Mouse (Mus musculus): ENCODE results near the gene Tmbim6. TPM values are rescaled to one million over a fixed set of nuclear protein-coding genes. Genes with fewer than 3 reads are reported as not detected.

The Tmbim6 gene
- polyA plus RNA-seq, 1 experiment from 2014 or later: 370 TPM

DNA sequence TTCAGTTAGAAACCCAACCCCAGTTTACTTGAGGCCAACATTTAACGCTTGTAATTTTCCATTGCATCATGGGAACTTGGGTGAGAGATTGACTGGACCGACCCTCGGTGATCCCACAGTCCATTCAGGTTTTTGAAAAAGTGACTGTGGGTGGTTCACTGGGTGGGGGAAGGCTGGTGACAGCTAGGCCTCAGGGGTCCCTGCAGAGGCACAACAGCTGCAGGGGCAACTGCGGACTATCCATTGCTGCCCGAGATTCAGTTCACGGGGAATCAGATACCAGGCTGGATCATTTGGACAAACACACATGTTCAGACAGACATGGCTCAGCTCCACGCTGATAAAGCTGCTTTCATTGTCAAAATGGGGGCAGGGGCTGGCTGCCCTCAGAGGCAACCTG lies 38.8 kb downstream of the Tmbim6 start:
- Histone ChIP-seq H3K27me3 (replicated peaks; ENCODE audit: control insufficient read depth, insufficient read depth, low read length) (no peaks in the 10 kb centered on the region), H3K36me3 (ENCODE audit: control insufficient read depth, insufficient read depth, low read length) (peaks cover 55% of the 10 kb centered on the region), H3K4me2 (ENCODE audit: low read length) (no peak overlapping the region), H3K4me3 (ENCODE audit: low read depth, low read length) (no peak overlapping the region), H3K4me1 (replicated peaks; ENCODE audit: control insufficient read depth, insufficient read depth, low read length) (peaks cover 7% of the 10 kb centered on the region), H3K9me3 (ENCODE audit: control insufficient read depth, low read length) (no peaks in the 10 kb centered on the region), H3K27ac (ENCODE audit: low read depth) (no peak overlapping the region), H3K9ac (ENCODE audit: low read length) (no peak overlapping the region)
- WGBS: 82% methylated on average over 7 of the region's 7 CpGs
- ATAC-seq (replicated peaks; ENCODE audit: low FRiP score, low TSS enrichment, low read depth): no peak
- no peak for DNase-seq (ENCODE audit: low spot score)

DNA sequence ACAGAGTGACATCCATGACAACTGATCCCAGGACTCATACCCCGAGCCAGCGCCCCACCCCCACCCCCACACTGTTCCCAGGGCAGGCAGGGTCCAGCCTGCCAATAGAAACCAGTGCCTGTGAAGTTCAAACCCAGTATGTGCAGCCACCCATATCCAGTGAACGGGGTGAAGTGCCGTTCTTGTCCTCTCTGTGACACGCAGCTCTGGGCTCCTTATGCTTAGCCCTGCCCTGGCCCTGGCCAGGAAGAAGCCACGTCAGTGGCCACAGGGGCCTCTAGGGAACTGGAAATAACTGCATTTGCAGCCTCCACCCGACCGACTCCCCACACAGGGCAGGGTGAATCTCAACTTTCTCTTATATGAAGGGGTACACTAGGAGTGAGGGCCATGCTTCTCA lies 39.3 kb downstream of the Tmbim6 start:
- Histone ChIP-seq H3K9ac (ENCODE audit: low read length) (no peak overlapping the region), H3K27me3 (replicated peaks; ENCODE audit: control insufficient read depth, insufficient read depth, low read length) (no peaks in the 10 kb centered on the region), H3K4me2 (ENCODE audit: low read length) (no peak overlapping the region), H3K4me3 (ENCODE audit: low read depth, low read length) (no peak overlapping the region), H3K9me3 (ENCODE audit: control insufficient read depth, low read length) (no peaks in the 10 kb centered on the region), H3K27ac (ENCODE audit: low read depth) (no peak overlapping the region), H3K4me1 (replicated peaks; ENCODE audit: control insufficient read depth, insufficient read depth, low read length) (peaks cover 9% of the 10 kb centered on the region), H3K36me3 (ENCODE audit: control insufficient read depth, insufficient read depth, low read length) (peaks cover 50% of the 10 kb centered on the region)
- 84% methylated on average over 8 of the region's 8 CpGs for WGBS
- ATAC-seq (replicated peaks; ENCODE audit: low FRiP score, low TSS enrichment, low read depth): no peak
- DNase-seq (ENCODE audit: low spot score): no peak

DNA sequence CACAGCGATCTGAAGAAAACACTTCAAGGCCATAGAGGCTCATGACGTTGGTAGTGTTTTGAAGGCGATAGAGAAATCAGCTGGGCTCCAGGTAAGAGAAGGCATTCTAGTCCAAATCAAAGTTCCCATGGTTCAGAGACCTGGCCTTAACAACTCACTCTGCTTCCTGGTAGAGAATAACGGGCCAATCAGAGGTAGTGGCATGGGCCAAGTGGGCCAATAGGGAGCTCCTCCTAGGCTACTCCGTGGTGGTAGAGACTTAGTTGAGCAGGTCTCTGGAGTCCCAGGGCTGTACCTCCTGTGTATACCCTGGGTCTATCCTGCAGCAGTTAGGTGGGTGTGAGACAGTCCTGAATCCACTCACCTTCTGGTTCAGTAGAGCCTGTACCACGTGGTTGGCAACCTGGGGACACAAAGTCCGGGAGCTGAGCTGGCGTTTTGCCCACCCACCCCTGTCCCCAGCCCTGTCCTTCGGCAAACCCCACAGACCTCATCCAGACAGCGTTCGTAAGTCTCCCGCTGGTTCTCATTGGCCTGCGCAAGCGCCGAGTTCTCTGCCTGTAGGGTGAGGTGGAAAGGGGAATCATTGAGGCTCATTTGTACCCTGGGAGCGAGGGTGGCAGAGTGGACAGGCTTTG lies 40.5 kb downstream of the Tmbim6 start:
- H3K4me1 ChIP-seq (replicated peaks; ENCODE audit: control insufficient read depth, insufficient read depth, low read length): peaks cover 14% of the 10 kb centered on the region
- DNase-seq (ENCODE audit: low spot score): no peak

DNA sequence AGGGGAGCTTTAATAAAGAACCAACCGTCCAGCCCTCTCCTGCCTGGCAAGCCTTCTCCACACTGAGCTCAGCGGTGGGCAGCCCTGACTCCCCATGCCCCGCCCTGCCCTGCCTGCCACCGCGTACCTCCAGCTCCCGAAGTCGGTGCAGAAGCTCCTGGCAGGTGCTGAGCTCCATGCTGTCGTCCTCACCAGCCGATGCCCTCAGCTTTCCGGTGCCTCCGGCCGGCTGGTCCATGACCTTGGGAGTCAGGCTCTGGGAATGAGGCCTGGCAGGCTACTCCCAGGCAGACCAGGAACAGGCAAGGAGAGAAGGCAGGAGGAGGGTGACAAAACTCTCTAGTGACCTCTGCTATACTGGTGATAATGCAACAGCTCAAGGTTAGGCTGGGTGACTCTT lies 41.2 kb downstream of the Tmbim6 start:
- 84% methylated on average over 12 of the region's 12 CpGs for WGBS
- Histone ChIP-seq H3K4me1 (replicated peaks; ENCODE audit: control insufficient read depth, insufficient read depth, low read length) (peaks cover 17% of the 10 kb centered on the region), H3K36me3 (ENCODE audit: control insufficient read depth, insufficient read depth, low read length) (peaks cover 34% of the 10 kb centered on the region), H3K9ac (ENCODE audit: low read length) (no peak overlapping the region), H3K4me3 (ENCODE audit: low read depth, low read length) (no peak overlapping the region), H3K27me3 (replicated peaks; ENCODE audit: control insufficient read depth, insufficient read depth, low read length) (no peaks in the 10 kb centered on the region), H3K4me2 (ENCODE audit: low read length) (no peak overlapping the region), H3K9me3 (ENCODE audit: control insufficient read depth, low read length) (no peaks in the 10 kb centered on the region), H3K27ac (ENCODE audit: low read depth) (no peak overlapping the region)
- no peak for DNase-seq (ENCODE audit: low spot score)
- no peak for ATAC-seq (replicated peaks; ENCODE audit: low FRiP score, low TSS enrichment, low read depth)

More for the DNA sequence above, 40.5 kb downstream of the Tmbim6 start:
- Histone ChIP-seq H3K9ac (ENCODE audit: low read length) (no peak overlapping the region), H3K4me2 (ENCODE audit: low read length) (no peak overlapping the region), H3K27ac (ENCODE audit: low read depth) (no peak overlapping the region), H3K36me3 (ENCODE audit: control insufficient read depth, insufficient read depth, low read length) (peaks cover 39% of the 10 kb centered on the region), H3K4me3 (ENCODE audit: low read depth, low read length) (no peak overlapping the region), H3K27me3 (replicated peaks; ENCODE audit: control insufficient read depth, insufficient read depth, low read length) (no peaks in the 10 kb centered on the region), H3K9me3 (ENCODE audit: control insufficient read depth, low read length) (no peaks in the 10 kb centered on the region)
- no peak for ATAC-seq (replicated peaks; ENCODE audit: low FRiP score, low TSS enrichment, low read depth)
- 93% methylated on average over 16 of the region's 16 CpGs for WGBS

DNA sequence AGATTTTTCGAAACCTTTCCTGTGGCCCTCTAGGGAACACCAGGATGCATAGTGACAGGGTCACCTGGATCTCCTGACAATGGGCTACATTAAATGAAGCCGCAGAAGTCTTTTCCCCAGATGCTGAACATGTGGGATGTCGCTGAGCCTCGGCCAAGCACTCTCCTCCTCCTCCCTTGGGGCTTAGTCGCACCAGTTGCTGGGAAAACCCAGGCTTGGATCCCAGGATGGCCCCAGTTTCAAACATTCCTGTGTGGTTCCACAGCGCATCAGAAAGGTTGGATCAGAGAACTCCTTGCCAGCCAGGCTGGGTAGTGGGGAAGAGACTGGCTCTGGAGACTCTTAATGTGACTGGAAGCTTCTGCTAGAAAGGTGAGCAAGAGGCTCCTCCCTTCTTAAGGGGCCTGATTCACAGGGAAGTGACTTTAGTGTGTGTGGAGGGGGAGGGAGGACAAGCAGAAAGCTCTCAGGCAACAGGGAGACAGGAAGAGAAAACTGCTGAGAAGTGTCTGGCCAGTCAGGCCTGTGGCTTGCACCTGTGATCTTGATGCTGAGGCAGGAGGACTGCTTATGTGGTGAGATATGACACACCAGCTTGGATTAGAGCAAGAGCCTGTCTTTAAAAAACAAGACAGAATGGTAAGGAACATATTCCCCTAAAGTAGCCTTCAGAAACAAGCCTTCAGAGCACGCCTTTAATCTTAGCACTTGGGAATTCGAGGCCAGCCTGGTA lies 46.5 kb downstream of the Tmbim6 start:
- peaks cover 41% of the 10 kb centered on the region for H3K4me1 ChIP-seq (replicated peaks; ENCODE audit: control insufficient read depth, insufficient read depth, low read length)
- no peak overlapping the region for H3K9ac ChIP-seq (ENCODE audit: low read length)
- H3K27ac ChIP-seq (ENCODE audit: low read depth): peak overlapping the region; percentile 55; the same call in 1 of the 2 replicates
- H3K27me3 ChIP-seq (replicated peaks; ENCODE audit: control insufficient read depth, insufficient read depth, low read length): no peaks in the 10 kb centered on the region
- 78% methylated on average over 8 of the region's 8 CpGs for WGBS
- H3K36me3 ChIP-seq (ENCODE audit: control insufficient read depth, insufficient read depth, low read length): peaks cover 5% of the 10 kb centered on the region; the same call in 1 of the 2 replicates
- H3K9me3 ChIP-seq (ENCODE audit: control insufficient read depth, low read length): no peaks in the 10 kb centered on the region
- no peak for DNase-seq (ENCODE audit: low spot score)
- no peak for ATAC-seq (replicated peaks; ENCODE audit: low FRiP score, low TSS enrichment, low read depth)
- no peak overlapping the region for H3K4me3 ChIP-seq (ENCODE audit: low read depth, low read length)
- no peak overlapping the region for H3K4me2 ChIP-seq (ENCODE audit: low read length)

DNA sequence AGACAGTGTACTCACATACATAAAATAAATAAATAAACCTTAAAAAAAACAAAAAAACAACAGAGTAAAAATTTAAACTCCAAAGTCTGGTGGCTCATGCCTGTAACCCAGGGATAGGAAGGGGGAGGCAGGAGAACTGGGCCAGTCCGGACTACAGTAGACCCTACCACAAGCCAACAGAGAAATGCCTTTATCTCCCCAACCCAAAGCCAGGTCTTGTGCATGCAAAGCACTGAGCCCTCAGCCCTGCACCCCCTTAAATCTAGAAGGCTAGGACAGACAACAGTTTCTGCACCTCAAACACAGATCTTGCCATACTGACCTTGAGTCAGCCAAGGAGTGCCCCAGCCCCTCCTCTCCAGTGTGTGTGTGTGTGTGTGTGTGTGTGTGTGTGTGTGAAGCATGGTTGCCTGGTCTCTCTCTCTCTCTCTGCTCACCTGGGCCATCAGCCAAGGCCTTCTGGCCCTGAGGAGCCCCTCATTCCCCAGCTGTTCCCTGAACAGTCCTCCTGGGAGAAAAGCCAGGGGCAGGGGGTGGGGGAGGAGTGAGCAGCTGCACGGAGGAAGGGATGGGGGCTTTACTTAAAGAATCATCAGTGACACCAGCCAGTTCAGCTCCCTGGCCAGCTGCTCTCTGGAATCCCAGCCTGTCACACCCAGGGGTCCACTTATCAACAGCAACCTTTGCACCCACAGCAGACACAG lies 47.6 kb downstream of the Tmbim6 start:
- ATAC-seq (replicated peaks; ENCODE audit: low FRiP score, low TSS enrichment, low read depth) (peak; percentile 87), DNase-seq (ENCODE audit: low spot score) (peak; percentile 89)
- H3K27me3 ChIP-seq (replicated peaks; ENCODE audit: control insufficient read depth, insufficient read depth, low read length): no peaks in the 10 kb centered on the region
- no peak overlapping the region for H3K4me3 ChIP-seq (ENCODE audit: low read depth, low read length)
- no peak overlapping the region for H3K9ac ChIP-seq (ENCODE audit: low read length)
- whole genome bisulfite sequencing: 39% methylated on average over 2 of the region's 2 CpGs
- peaks cover 6% of the 10 kb centered on the region; the same call in 1 of the 2 replicates for H3K36me3 ChIP-seq (ENCODE audit: control insufficient read depth, insufficient read depth, low read length)
- H3K4me1 ChIP-seq (replicated peaks; ENCODE audit: control insufficient read depth, insufficient read depth, low read length): peaks cover 41% of the 10 kb centered on the region
- H3K4me2 ChIP-seq (ENCODE audit: low read length): peak overlapping the region; percentile 37
- peak overlapping the region; percentile 93 for H3K27ac ChIP-seq (ENCODE audit: low read depth)
- no peaks in the 10 kb centered on the region for H3K9me3 ChIP-seq (ENCODE audit: control insufficient read depth, low read length)

DNA sequence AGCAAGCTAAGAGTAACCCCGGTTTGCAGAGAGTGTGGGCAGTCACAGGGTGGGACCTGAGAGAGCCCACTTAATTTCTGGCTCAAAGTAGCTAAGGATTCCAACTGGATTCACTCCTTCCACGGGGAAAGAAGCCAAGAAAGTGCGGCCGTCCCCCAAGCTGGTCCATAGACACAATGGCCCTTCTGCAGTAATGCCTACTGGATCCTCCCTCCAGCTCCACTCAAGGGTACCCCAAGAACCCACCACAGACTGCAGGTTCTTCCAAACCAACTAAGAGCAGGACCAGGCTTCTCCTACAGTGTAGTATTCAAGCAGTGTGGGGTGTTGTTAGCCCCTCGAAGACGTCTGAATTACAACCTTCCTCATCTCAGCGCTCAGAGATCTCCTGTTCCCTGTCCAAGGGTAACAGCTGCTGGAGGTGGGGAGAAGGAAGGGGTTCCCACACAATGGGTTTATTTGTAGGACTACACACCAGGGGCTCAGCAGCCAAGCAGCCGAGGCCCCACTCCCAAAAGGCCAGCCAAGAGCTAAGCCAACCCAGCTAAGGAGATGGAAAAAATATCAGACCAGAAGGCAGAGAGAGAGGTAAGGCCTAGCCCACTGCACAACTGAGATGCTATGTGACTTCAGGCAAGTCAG lies 48.3 kb downstream of the Tmbim6 start:
- peak overlapping the region; percentile 37 for H3K4me2 ChIP-seq (ENCODE audit: low read length)

DNA sequence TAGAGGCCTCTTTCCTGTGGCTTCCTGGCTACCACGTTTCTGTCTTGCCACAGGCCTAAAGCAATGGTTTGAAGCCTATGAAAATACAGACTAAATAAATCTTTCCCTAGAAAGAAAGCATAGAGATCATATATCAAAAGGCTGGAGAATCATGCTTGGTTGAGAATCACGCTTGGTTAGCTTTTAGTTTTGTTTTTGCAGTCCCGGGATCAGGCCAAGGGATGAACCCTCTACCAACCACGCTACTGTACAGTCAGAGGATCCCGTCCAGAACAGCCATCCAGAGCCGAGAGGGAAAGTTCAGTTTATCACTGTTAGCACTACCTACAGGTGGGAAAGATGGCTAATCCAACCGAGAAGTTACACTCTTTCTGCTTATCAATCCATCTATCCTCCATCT lies 49.7 kb downstream of the Tmbim6 start:
- Histone ChIP-seq H3K4me2 (ENCODE audit: low read length) (no peak overlapping the region), H3K9me3 (ENCODE audit: control insufficient read depth, low read length) (no peaks in the 10 kb centered on the region), H3K36me3 (ENCODE audit: control insufficient read depth, insufficient read depth, low read length) (peaks cover 6% of the 10 kb centered on the region; the same call in 1 of the 2 replicates), H3K4me1 (replicated peaks; ENCODE audit: control insufficient read depth, insufficient read depth, low read length) (peaks cover 37% of the 10 kb centered on the region), H3K27ac (ENCODE audit: low read depth) (0 out of 2 replicates have a peak overlapping the region, but pooled peaks have one; percentile 93), H3K27me3 (replicated peaks; ENCODE audit: control insufficient read depth, insufficient read depth, low read length) (no peaks in the 10 kb centered on the region), H3K4me3 (ENCODE audit: low read depth, low read length) (no peak overlapping the region), H3K9ac (ENCODE audit: low read length) (no peak overlapping the region)
- ATAC-seq (replicated peaks; ENCODE audit: low FRiP score, low TSS enrichment, low read depth) (no peak), DNase-seq (ENCODE audit: low spot score) (no peak)
- 75% methylated on average over 7 of the region's 7 CpGs for WGBS

More for the DNA sequence above, 48.3 kb downstream of the Tmbim6 start:
- Histone ChIP-seq H3K27ac (ENCODE audit: low read depth) (peak overlapping the region; percentile 93), H3K27me3 (replicated peaks; ENCODE audit: control insufficient read depth, insufficient read depth, low read length) (no peaks in the 10 kb centered on the region), H3K36me3 (ENCODE audit: control insufficient read depth, insufficient read depth, low read length) (peaks cover 6% of the 10 kb centered on the region; the same call in 1 of the 2 replicates), H3K4me1 (replicated peaks; ENCODE audit: control insufficient read depth, insufficient read depth, low read length) (peaks cover 41% of the 10 kb centered on the region), H3K9ac (ENCODE audit: low read length) (peak overlapping the region; percentile 33; the same call in 1 of the 2 replicates), H3K9me3 (ENCODE audit: control insufficient read depth, low read length) (no peaks in the 10 kb centered on the region), H3K4me3 (ENCODE audit: low read depth, low read length) (no peak overlapping the region)
- peak; percentile 29 for ATAC-seq (replicated peaks; ENCODE audit: low FRiP score, low TSS enrichment, low read depth)
- DNase-seq (ENCODE audit: low spot score): no peak
- 26% methylated on average over 8 of the region's 8 CpGs for WGBS
